Mouse (Mus musculus): ENCODE measurements around the gene Slc44a2. TPM values are rescaled to one million over a fixed set of nuclear protein-coding genes. Genes with fewer than 3 reads are reported as not detected.
A peak's percentile ranks its signal among the peaks of the same experiment; 100 is the strongest.

The Slc44a2 gene
- polyA plus RNA-seq, 1 experiment from 2014 or later = 70.0 TPM

- no peaks in the 10 kb centered on the region for H3K9me3 ChIP-seq
- no peaks in the 10 kb centered on the region for H3K27me3 ChIP-seq (replicated peaks)
- H3K4me3 ChIP-seq = no peak overlapping the region
- no peak for ATAC-seq (replicated peaks)
- H3K4me2 ChIP-seq = no peak overlapping the region
- 74% methylated on average over 16 of the region's 16 CpGs for WGBS
- H3K9ac ChIP-seq = no peak overlapping the region
- H3K27ac ChIP-seq = no peak overlapping the region
- H3K4me1 ChIP-seq = no peaks in the 10 kb centered on the region
- H3K36me3 ChIP-seq (replicated peaks) = peaks cover 31% of the 10 kb centered on the region; the same call in 1 of the 2 replicates
Observed at GRCm38 (mm10) chr9:21346627-21347365, 26.3 kb downstream of the Slc44a2 start.

GRCm38 (mm10) chr9:21348152-21348551 lies 27.7 kb downstream of the Slc44a2 start:
- Histone ChIP-seq H3K27me3 (replicated peaks) (no peaks in the 10 kb centered on the region), H3K9ac (no peak overlapping the region), H3K27ac (no peak overlapping the region), H3K4me1 (no peaks in the 10 kb centered on the region), H3K9me3 (no peaks in the 10 kb centered on the region), H3K36me3 (replicated peaks) (peaks cover 23% of the 10 kb centered on the region; the same call in 1 of the 2 replicates), H3K4me2 (no peak overlapping the region), H3K4me3 (no peak overlapping the region)
- WGBS = 92% methylated on average over 3 of the region's 3 CpGs
- no peak for ATAC-seq (replicated peaks)

- no peaks in the 10 kb centered on the region for H3K4me1 ChIP-seq
- ATAC-seq (replicated peaks) = no peak
- H3K9ac ChIP-seq = no peak overlapping the region
- no peak overlapping the region for H3K4me2 ChIP-seq
- H3K4me3 ChIP-seq = no peak overlapping the region
- no peaks in the 10 kb centered on the region for H3K9me3 ChIP-seq
- H3K27me3 ChIP-seq (replicated peaks) = no peaks in the 10 kb centered on the region
- H3K27ac ChIP-seq = no peak overlapping the region
- H3K36me3 ChIP-seq (replicated peaks) = peaks cover 37% of the 10 kb centered on the region; the same call in 1 of the 2 replicates
- 91% methylated on average over 7 of the region's 7 CpGs for WGBS
Observed at GRCm38 (mm10) chr9:21351178-21351577, 30.7 kb downstream of the Slc44a2 start.

GRCm38 (mm10) chr9:21351702-21352377 lies 31.3 kb downstream of the Slc44a2 start:
- peaks cover 37% of the 10 kb centered on the region; the same call in 1 of the 2 replicates for H3K36me3 ChIP-seq (replicated peaks)
- WGBS = 94% methylated on average over 4 of the region's 4 CpGs
- no peak for ATAC-seq (replicated peaks)

GRCm38 (mm10) chr9:21352463-21353372 lies 32.2 kb downstream of the Slc44a2 start:
- Histone ChIP-seq H3K36me3 (replicated peaks) (peaks cover 35% of the 10 kb centered on the region; the same call in 1 of the 2 replicates), H3K27me3 (replicated peaks) (no peaks in the 10 kb centered on the region), H3K27ac (no peak overlapping the region), H3K4me3 (no peak overlapping the region), H3K9me3 (no peaks in the 10 kb centered on the region), H3K4me2 (no peak overlapping the region), H3K4me1 (no peaks in the 10 kb centered on the region), H3K9ac (no peak overlapping the region)
- ATAC-seq (replicated peaks) = no peak
- WGBS = 36% methylated on average over 20 of the region's 20 CpGs

More at GRCm38 (mm10) chr9:21351702-21352377, 31.3 kb downstream of the Slc44a2 start:
- Histone ChIP-seq H3K4me2 (no peak overlapping the region), H3K9ac (no peak overlapping the region), H3K4me3 (no peak overlapping the region), H3K4me1 (no peaks in the 10 kb centered on the region), H3K9me3 (no peaks in the 10 kb centered on the region), H3K27me3 (replicated peaks) (no peaks in the 10 kb centered on the region), H3K27ac (no peak overlapping the region)

DNA sequence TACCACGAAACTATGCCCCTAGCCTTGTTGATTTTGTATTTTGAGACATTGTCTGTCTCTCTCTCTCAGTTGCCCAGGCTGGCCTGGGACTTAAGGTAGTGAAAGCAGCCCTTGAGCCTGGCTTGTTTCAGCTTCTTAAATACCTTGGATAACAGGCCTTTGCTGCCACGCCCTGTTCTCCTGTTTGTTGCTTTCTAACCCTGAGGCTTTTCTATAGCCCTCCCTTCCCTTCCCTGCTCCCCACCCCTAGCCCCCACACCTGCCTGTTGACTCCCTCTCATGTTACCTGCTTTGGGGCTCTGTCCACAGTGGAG lies 32.8 kb downstream of the Slc44a2 start:
- Histone ChIP-seq H3K9ac (no peak overlapping the region), H3K36me3 (replicated peaks) (peaks cover 30% of the 10 kb centered on the region; the same call in 1 of the 2 replicates)

DNA sequence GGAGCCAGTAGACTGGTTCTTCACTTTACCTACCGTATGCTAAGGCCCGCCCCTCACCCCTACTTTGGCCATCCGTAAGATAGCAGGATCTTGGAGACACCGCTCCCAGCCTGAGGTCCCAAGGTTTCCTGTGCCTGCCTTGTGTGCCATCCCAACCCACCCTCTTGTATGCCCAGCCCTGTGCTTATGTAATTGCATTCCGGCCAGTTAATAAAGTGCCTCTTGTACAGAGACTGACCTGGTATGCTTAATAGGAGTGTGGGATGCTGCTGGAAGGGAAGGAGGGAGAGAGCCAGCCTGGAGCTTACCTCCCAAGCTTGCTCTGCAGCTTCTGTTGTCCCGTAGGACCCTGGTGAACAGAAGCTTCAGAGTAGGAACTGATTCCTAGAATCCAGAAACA lies 34.3 kb downstream of the Slc44a2 start:
- Histone ChIP-seq H3K9me3 (no peaks in the 10 kb centered on the region), H3K9ac (no peak overlapping the region), H3K27ac (no peak overlapping the region), H3K27me3 (replicated peaks) (no peaks in the 10 kb centered on the region), H3K4me1 (no peaks in the 10 kb centered on the region), H3K36me3 (replicated peaks) (peaks cover 26% of the 10 kb centered on the region; the same call in 1 of the 2 replicates), H3K4me3 (no peak overlapping the region), H3K4me2 (no peak overlapping the region)
- WGBS = 92% methylated on average over 6 of the region's 6 CpGs
- no peak for ATAC-seq (replicated peaks)

More for the DNA sequence above, 32.8 kb downstream of the Slc44a2 start:
- H3K27ac ChIP-seq = no peak overlapping the region
- no peak for ATAC-seq (replicated peaks)
- no peak overlapping the region for H3K4me3 ChIP-seq
- no peak overlapping the region for H3K4me2 ChIP-seq
- H3K27me3 ChIP-seq (replicated peaks) = no peaks in the 10 kb centered on the region
- no peaks in the 10 kb centered on the region for H3K4me1 ChIP-seq
- 60% methylated on average over 2 of the region's 2 CpGs for WGBS
- H3K9me3 ChIP-seq = no peaks in the 10 kb centered on the region

GRCm38 (mm10) chr9:21356981-21357718 lies 36.7 kb downstream of the Slc44a2 start:
- Histone ChIP-seq H3K27ac (no peak overlapping the region), H3K4me1 (no peaks in the 10 kb centered on the region), H3K36me3 (replicated peaks) (peaks cover 22% of the 10 kb centered on the region; the same call in 1 of the 2 replicates), H3K9me3 (no peaks in the 10 kb centered on the region), H3K9ac (no peak overlapping the region), H3K27me3 (replicated peaks) (0 out of 2 replicates have a peak, but pooled peaks cover 3% of the 10 kb centered on the region), H3K4me3 (no peak overlapping the region), H3K4me2 (no peak overlapping the region)
- ATAC-seq (replicated peaks) = peak; percentile 46; the same call in 1 of the 2 replicates
- 0% methylated on average over 1 of the region's 1 CpGs for WGBS

DNA sequence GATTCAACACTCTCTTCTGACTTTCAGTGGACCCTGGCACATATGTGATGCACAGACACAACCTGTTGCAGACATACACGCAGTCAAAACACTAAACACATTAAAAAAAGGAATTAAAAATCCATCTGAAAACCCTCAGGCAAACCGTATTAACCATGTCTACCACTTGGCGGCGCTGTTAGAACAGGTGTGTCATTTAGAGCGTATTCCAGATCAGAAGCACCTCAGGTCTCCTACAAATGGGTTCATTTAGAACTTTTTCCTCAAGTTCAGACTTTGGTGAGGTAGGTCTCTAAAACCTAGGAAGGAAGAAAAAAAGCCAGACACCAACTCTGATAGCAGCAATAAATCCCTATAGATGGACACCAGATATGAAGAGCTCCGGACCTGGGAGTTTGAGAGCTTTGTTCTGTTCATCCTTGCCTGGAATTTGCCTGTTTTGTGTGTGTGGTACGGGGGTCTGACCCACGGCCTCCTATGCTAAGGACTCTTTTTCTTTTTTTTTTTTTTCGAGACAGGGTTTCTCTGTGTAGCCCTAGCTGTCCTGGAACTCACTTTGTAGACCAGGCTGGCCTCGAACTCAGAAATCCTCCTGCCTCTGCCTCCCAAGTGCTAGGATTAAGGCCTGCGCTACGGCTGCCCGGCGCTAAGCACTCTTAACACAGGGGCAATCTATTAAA lies 46.2 kb downstream of the Slc44a2 start:
- Histone ChIP-seq H3K27me3 (replicated peaks) (no peaks in the 10 kb centered on the region; the same call in 1 of the 2 replicates), H3K4me3 (peak overlapping the region; percentile 31), H3K9ac (peak overlapping the region; percentile 21; the same call in 1 of the 2 replicates), H3K36me3 (replicated peaks) (no peaks in the 10 kb centered on the region), H3K27ac (peak overlapping the region; percentile 84), H3K9me3 (no peaks in the 10 kb centered on the region), H3K4me2 (peak overlapping the region; percentile 56), H3K4me1 (peaks cover 23% of the 10 kb centered on the region)
- 33% methylated on average over 14 of the region's 14 CpGs for WGBS
- peak; percentile 30 for ATAC-seq (replicated peaks)

GRCm38 (mm10) chr9:21367357-21368111 lies 47.0 kb downstream of the Slc44a2 start, which contains the start of gene Ilf3:
Gene Ilf3 (plus strand): TSS chr9:21367871.
- H3K4me3 ChIP-seq = peak within 1 kb of the TSS; percentile 90
- H3K4me2 ChIP-seq = peak within 1 kb of the TSS; percentile 77
- under 1% methylated on average over 63 of the region's 66 CpGs for WGBS
- no peaks in the 10 kb centered on the region; the same call in 1 of the 2 replicates for H3K27me3 ChIP-seq (replicated peaks)
- H3K27ac ChIP-seq = peak within 1 kb of the TSS; percentile 91
- H3K36me3 ChIP-seq (replicated peaks) = no peaks in the 10 kb centered on the region
- H3K9me3 ChIP-seq = no peaks in the 10 kb centered on the region
- ATAC-seq (replicated peaks) = peak; percentile 93
- peaks cover 30% of the 10 kb centered on the region for H3K4me1 ChIP-seq
- peak within 1 kb of the TSS; percentile 80 for H3K9ac ChIP-seq

Data from midbrain, embryonic 15.5 days (tissue).